Mouse (Mus musculus) G1E (cell line): ENCODE measurements at regions not wholly inside any gene's neighbourhood (a gene's known extent, or its start where the extent isn't known, plus 50 kb on each side); places are given as distances from the start of the nearest gene placed in this dataset.

Experiments
- CTCF ChIP-seq: IDR thresholded peaks from 2 replicates; pipeline ENCODE4 v1.5.1; 2012; ENCODE audit warnings: low read depth, low read length, inconsistent platforms, mixed read lengths
- GATA1 ChIP-seq: IDR thresholded peaks from 2 replicates; pipeline ENCODE4 v1.6.1; 2012; ENCODE audit warnings: borderline replicate concordance, low read length, inconsistent platforms, mixed read lengths
- POLR2AphosphoS5 ChIP-seq: IDR thresholded peaks from 2 replicates; pipeline ENCODE4 v1.6.1; 2012; ENCODE audit warnings: low read depth, low read length, inconsistent platforms; ENCODE audit not compliant: insufficient replicate concordance
- TAL1 ChIP-seq: conservative IDR thresholded peaks from 2 replicates; pipeline ENCODE4 v1.6.1; 2012; ENCODE audit warnings: low read depth, low read length, inconsistent platforms, mixed read lengths

GRCm38 (mm10) chr6:31081988-31082387 lies 123.1 kb upstream of the Klf14 start:
- TF ChIP-seq GATA1 (no peak), CTCF (no peak), TAL1 (no peak), POLR2AphosphoS5 (no peak)
